Mouse (Mus musculus) ovary, postnatal 10 days (tissue): ENCODE results near the gene Ehd4.

ENCODE experiments used
- DNase-seq: peaks from one replicate; pipeline ENCODE4 v3.0.0; 2022; ENCODE audit warnings: low spot score

Gene Ehd4

GRCm38 (mm10) chr2:120069466-120069990 lies 84.9 kb downstream of the Ehd4 start:
- no peak for DNase-seq

GRCm38 (mm10) chr2:120068555-120069465 lies 85.6 kb downstream of the Ehd4 start:
- DNase-seq: no peak

- DNase-seq: no peak
Measured at GRCm38 (mm10) chr2:120066224-120066623, 88.2 kb downstream of the Ehd4 start.

- no peak for DNase-seq
Measured at GRCm38 (mm10) chr2:120065243-120065642, 89.2 kb downstream of the Ehd4 start.

GRCm38 (mm10) chr2:120064639-120065038 lies 89.8 kb downstream of the Ehd4 start:
- no peak for DNase-seq

GRCm38 (mm10) chr2:120062248-120062647 lies 92.2 kb downstream of the Ehd4 start:
- DNase-seq: no peak

- no peak for DNase-seq
Measured at GRCm38 (mm10) chr2:120060651-120061050, 93.8 kb downstream of the Ehd4 start.

- DNase-seq: no peak
Measured at GRCm38 (mm10) chr2:120060190-120060589, 94.2 kb downstream of the Ehd4 start.

- no peak for DNase-seq
Measured at GRCm38 (mm10) chr2:120059466-120059865, 94.9 kb downstream of the Ehd4 start.

GRCm38 (mm10) chr2:120058818-120059217 lies 95.6 kb downstream of the Ehd4 start:
- DNase-seq: no peak

GRCm38 (mm10) chr2:120055923-120056322 lies 98.5 kb downstream of the Ehd4 start:
- no peak for DNase-seq

GRCm38 (mm10) chr2:120054771-120055552 lies 99.4 kb downstream of the Ehd4 start:
- DNase-seq: no peak

GRCm38 (mm10) chr2:120051405-120051804 lies 103.0 kb downstream of the Ehd4 start:
- DNase-seq: no peak

- DNase-seq: peak; percentile 28
Measured at GRCm38 (mm10) chr2:120049632-120050274, 104.7 kb downstream of the Ehd4 start.

- DNase-seq: no peak
Measured at GRCm38 (mm10) chr2:120048173-120048572, 106.2 kb downstream of the Ehd4 start.

- no peak for DNase-seq
Measured at GRCm38 (mm10) chr2:120046486-120047310, 107.7 kb downstream of the Ehd4 start.

GRCm38 (mm10) chr2:120044676-120045075 lies 109.7 kb downstream of the Ehd4 start:
- no peak for DNase-seq

- no peak for DNase-seq
Measured at GRCm38 (mm10) chr2:120044101-120044603, 110.3 kb downstream of the Ehd4 start.

GRCm38 (mm10) chr2:120040991-120041390 lies 113.4 kb downstream of the Ehd4 start:
- DNase-seq: no peak
